Mouse (Mus musculus) regulatory T cell (primary cell): ENCODE data around the gene Grhpr.
"Not testable (repeated sequence)": the region's sequence is repeated elsewhere in the genome, so short reads cannot be mapped to it uniquely, and the experiment has no call there.

Experiments used
- in situ Hi-C: fragments of 300-600 bp; cut with MboI, MseI; formaldehyde crosslinking; loops from one replicate; pipeline ENCODE4 v1.15.1; 2025; ENCODE audit warnings: high pct_unique_total_duplicates

The Grhpr gene

GRCm38 (mm10) chr4:45012105-45012975, 31.1 kb downstream of the Grhpr start, which contains the start of gene Zbtb5:
Zbtb5 (minus strand) TSS chr4:45012412.
- in situ Hi-C loops, result loop anchor here (5.0 kb wide), 1 partner anchor 40 kb away; no protein-coding TSS in a partner anchor

- in situ Hi-C loops, result loop anchor here (5.0 kb wide), 1 partner anchor 41 kb away; no protein-coding TSS in a partner anchor
Observed at GRCm38 (mm10) chr4:45013031-45013431, 31.8 kb downstream of the Grhpr start.

GRCm38 (mm10) chr4:45013537-45013936, 32.3 kb downstream of the Grhpr start:
- in situ Hi-C loops, result loop anchor here (5.0 kb wide), 1 partner anchor 41 kb away; no protein-coding TSS in a partner anchor

GRCm38 (mm10) chr4:45015615-45016014, 34.4 kb downstream of the Grhpr start:
- in situ Hi-C loops, result loop anchor here (5.0 kb wide), 1 partner anchor 87 kb away; no protein-coding TSS in a partner anchor

GRCm38 (mm10) chr4:45018452-45018980, 37.3 kb downstream of the Grhpr start, which contains the start of gene Polr1e:
Polr1e (plus strand) TSS chr4:45018583.
- in situ Hi-C loops, result loop anchor here (5.0 kb wide), 1 partner anchor 84 kb away; no protein-coding TSS in a partner anchor

GRCm38 (mm10) chr4:45019009-45019408, 37.8 kb downstream of the Grhpr start:
- in situ Hi-C loops, result loop anchor here (5.0 kb wide), 1 partner anchor 83 kb away; no protein-coding TSS in a partner anchor

GRCm38 (mm10) chr4:45026459-45026858, 45.3 kb downstream of the Grhpr start:
- in situ Hi-C loops, result no loop called here

GRCm38 (mm10) chr4:45032586-45032985, 51.4 kb downstream of the Grhpr start:
- in situ Hi-C loops, result no loop called here

- in situ Hi-C loops, result no loop called here
Observed at GRCm38 (mm10) chr4:45034693-45035628, 53.8 kb downstream of the Grhpr start.

GRCm38 (mm10) chr4:45036048-45036447, 54.9 kb downstream of the Grhpr start:
- in situ Hi-C loops, result no loop called here

GRCm38 (mm10) chr4:45036571-45036970, 55.4 kb downstream of the Grhpr start:
- in situ Hi-C loops, result no loop called here

GRCm38 (mm10) chr4:45037455-45038410, 56.5 kb downstream of the Grhpr start:
- in situ Hi-C loops, result no loop called here

- in situ Hi-C loops, result not testable (repeated sequence)
Observed at GRCm38 (mm10) chr4:45038879-45039278, 57.7 kb downstream of the Grhpr start.

GRCm38 (mm10) chr4:45039546-45039945, 58.4 kb downstream of the Grhpr start:
- in situ Hi-C loops, result not testable (repeated sequence)
